Mouse (Mus musculus): Measurements from ENCODE around the gene Xpr1. TPM values are rescaled to one million over a fixed set of nuclear protein-coding genes. Genes with fewer than 3 reads are reported as not detected.

Xpr1 gene
- polyA plus RNA-seq, 1 experiment = 33.2 TPM

- Histone ChIP-seq H3K4me1 (ENCODE audit: control insufficient read depth, insufficient read depth, low read length) (no peaks in the 10 kb centered on the region), H3K27me3 (ENCODE audit: control insufficient read depth, insufficient read depth, low read length) (no peaks in the 10 kb centered on the region), H3K36me3 (ENCODE audit: control insufficient read depth, insufficient read depth, low read length) (no peaks in the 10 kb centered on the region; the same call in 1 of the 2 replicates), H3K27ac (ENCODE audit: control insufficient read depth, insufficient read depth, low read depth, low read length) (no peak overlapping the region), H3K4me3 (ENCODE audit: control insufficient read depth, low read depth, low read length) (no peak overlapping the region)
- TF ChIP-seq POLR2A (IDR thresholded peaks at IDR 0.05; ENCODE audit: control insufficient read depth, low read depth, low read length) (no peak), CTCF (IDR thresholded peaks at IDR 0.05; ENCODE audit: control insufficient read depth, insufficient read depth, insufficient replicate concordance, low read depth, low read length) (no peak)
Observed at GRCm38 (mm10) chr1:155386551-155386950, 30.7 kb downstream of the Xpr1 start.

DNA sequence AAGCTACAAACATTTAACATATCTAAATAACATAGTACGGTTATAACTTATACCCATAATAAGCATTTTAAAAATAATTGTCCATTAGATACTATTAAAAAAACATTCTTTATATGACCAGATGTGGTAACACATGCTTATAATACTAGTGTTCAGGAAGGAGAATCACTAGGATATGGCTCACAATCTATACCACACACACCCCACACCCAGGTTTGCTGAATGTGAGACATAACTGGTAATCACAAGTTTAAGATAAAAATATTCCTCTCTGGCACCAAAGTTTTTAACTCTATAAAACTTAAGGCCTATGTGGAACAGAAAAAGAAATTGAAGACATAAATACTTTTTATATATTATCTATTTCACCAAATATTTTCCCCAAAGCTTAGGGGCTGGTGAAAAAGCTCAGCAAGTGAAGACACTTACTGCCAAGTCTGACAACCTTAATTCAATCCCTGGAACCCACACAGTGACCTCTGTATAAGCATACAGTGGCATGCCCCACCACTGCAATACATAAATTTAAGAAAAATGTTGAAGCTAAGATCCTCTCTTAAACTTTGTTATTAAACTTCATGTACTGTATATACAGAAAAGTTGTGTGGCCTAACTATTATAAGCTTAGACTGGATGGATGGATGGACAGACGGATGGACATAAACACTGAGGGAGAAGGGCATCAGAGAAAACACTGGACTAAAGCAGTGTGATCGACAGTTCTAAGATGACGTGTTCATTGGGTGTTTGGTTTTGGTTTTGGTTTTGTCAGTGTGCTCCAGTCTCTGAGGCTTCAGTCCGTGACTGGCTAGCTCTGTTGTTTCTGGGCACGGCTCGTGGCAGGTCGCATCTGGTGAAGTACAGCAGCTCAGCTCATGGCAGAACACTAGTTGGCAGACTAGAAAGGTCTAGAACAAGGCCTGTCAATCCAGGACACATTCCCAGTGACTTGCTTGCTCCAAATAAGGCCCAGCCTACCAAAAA is 33.6 kb downstream of the Xpr1 start:
- Histone ChIP-seq H3K36me3 (ENCODE audit: control insufficient read depth, insufficient read depth, low read length) (no peaks in the 10 kb centered on the region; the same call in 1 of the 2 replicates), H3K4me3 (ENCODE audit: control insufficient read depth, low read depth, low read length) (no peak overlapping the region), H3K27me3 (ENCODE audit: control insufficient read depth, insufficient read depth, low read length) (no peaks in the 10 kb centered on the region), H3K27ac (ENCODE audit: control insufficient read depth, insufficient read depth, low read depth, low read length) (no peak overlapping the region), H3K4me1 (ENCODE audit: control insufficient read depth, insufficient read depth, low read length) (no peaks in the 10 kb centered on the region)
- TF ChIP-seq POLR2A (IDR thresholded peaks at IDR 0.05; ENCODE audit: control insufficient read depth, low read depth, low read length) (no peak), CTCF (IDR thresholded peaks at IDR 0.05; ENCODE audit: control insufficient read depth, insufficient read depth, insufficient replicate concordance, low read depth, low read length) (no peak)

GRCm38 (mm10) chr1:155381931-155382330 is 35.3 kb downstream of the Xpr1 start:
- no peaks in the 10 kb centered on the region for H3K27me3 ChIP-seq (ENCODE audit: control insufficient read depth, insufficient read depth, low read length)
- no peak overlapping the region for H3K27ac ChIP-seq (ENCODE audit: control insufficient read depth, insufficient read depth, low read depth, low read length)
- H3K4me1 ChIP-seq (ENCODE audit: control insufficient read depth, insufficient read depth, low read length) = no peaks in the 10 kb centered on the region
- no peak overlapping the region for H3K4me3 ChIP-seq (ENCODE audit: control insufficient read depth, low read depth, low read length)
- TF ChIP-seq POLR2A (IDR thresholded peaks at IDR 0.05; ENCODE audit: control insufficient read depth, low read depth, low read length) = no peak
- no peak for TF ChIP-seq CTCF (IDR thresholded peaks at IDR 0.05; ENCODE audit: control insufficient read depth, insufficient read depth, insufficient replicate concordance, low read depth, low read length)
- H3K36me3 ChIP-seq (ENCODE audit: control insufficient read depth, insufficient read depth, low read length) = no peaks in the 10 kb centered on the region; the same call in 1 of the 2 replicates

GRCm38 (mm10) chr1:155379289-155379688 is 37.9 kb downstream of the Xpr1 start:
- no peak overlapping the region for H3K4me3 ChIP-seq (ENCODE audit: control insufficient read depth, low read depth, low read length)
- no peaks in the 10 kb centered on the region for H3K27me3 ChIP-seq (ENCODE audit: control insufficient read depth, insufficient read depth, low read length)
- H3K27ac ChIP-seq (ENCODE audit: control insufficient read depth, insufficient read depth, low read depth, low read length) = no peak overlapping the region
- H3K36me3 ChIP-seq (ENCODE audit: control insufficient read depth, insufficient read depth, low read length) = no peaks in the 10 kb centered on the region; the same call in 1 of the 2 replicates
- TF ChIP-seq CTCF (IDR thresholded peaks at IDR 0.05; ENCODE audit: control insufficient read depth, insufficient read depth, insufficient replicate concordance, low read depth, low read length) (no peak), POLR2A (IDR thresholded peaks at IDR 0.05; ENCODE audit: control insufficient read depth, low read depth, low read length) (no peak)
- H3K4me1 ChIP-seq (ENCODE audit: control insufficient read depth, insufficient read depth, low read length) = no peaks in the 10 kb centered on the region

DNA sequence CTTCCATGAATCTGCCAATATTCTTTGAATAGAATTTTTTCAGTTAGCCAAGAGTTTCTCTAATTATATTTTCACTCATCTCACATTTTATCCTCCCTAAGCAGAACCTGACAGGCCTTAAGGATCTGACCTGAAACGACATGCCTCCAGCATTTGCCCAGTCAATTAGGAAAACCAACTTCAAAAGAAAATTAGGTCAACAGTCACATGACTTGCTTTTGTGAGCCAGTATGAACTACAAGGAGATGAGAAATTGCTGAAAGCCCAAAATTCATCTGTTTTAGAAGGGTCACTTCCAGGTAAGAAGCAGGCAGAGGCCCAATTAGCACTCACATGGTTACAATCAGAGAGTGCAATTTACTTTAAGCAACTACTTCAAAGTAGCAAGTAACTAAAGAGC is 44.4 kb downstream of the Xpr1 start:
- H3K4me1 ChIP-seq (ENCODE audit: control insufficient read depth, insufficient read depth, low read length) = no peaks in the 10 kb centered on the region
- no peak overlapping the region for H3K27ac ChIP-seq (ENCODE audit: control insufficient read depth, insufficient read depth, low read depth, low read length)
- TF ChIP-seq POLR2A (IDR thresholded peaks at IDR 0.05; ENCODE audit: control insufficient read depth, low read depth, low read length) (no peak), CTCF (IDR thresholded peaks at IDR 0.05; ENCODE audit: control insufficient read depth, insufficient read depth, insufficient replicate concordance, low read depth, low read length) (no peak)
- no peaks in the 10 kb centered on the region for H3K27me3 ChIP-seq (ENCODE audit: control insufficient read depth, insufficient read depth, low read length)
- H3K36me3 ChIP-seq (ENCODE audit: control insufficient read depth, insufficient read depth, low read length) = no peaks in the 10 kb centered on the region
- H3K4me3 ChIP-seq (ENCODE audit: control insufficient read depth, low read depth, low read length) = no peak overlapping the region

- Histone ChIP-seq H3K27me3 (ENCODE audit: control insufficient read depth, insufficient read depth, low read length) (no peaks in the 10 kb centered on the region), H3K36me3 (ENCODE audit: control insufficient read depth, insufficient read depth, low read length) (no peaks in the 10 kb centered on the region), H3K27ac (ENCODE audit: control insufficient read depth, insufficient read depth, low read depth, low read length) (no peak overlapping the region), H3K4me3 (ENCODE audit: control insufficient read depth, low read depth, low read length) (no peak overlapping the region), H3K4me1 (ENCODE audit: control insufficient read depth, insufficient read depth, low read length) (no peaks in the 10 kb centered on the region)
- TF ChIP-seq POLR2A (IDR thresholded peaks at IDR 0.05; ENCODE audit: control insufficient read depth, low read depth, low read length) (no peak), CTCF (IDR thresholded peaks at IDR 0.05; ENCODE audit: control insufficient read depth, insufficient read depth, insufficient replicate concordance, low read depth, low read length) (no peak)
Observed at GRCm38 (mm10) chr1:155370075-155370658, 47.0 kb downstream of the Xpr1 start.

- H3K27me3 ChIP-seq (ENCODE audit: control insufficient read depth, insufficient read depth, low read length) = no peaks in the 10 kb centered on the region
- no peaks in the 10 kb centered on the region for H3K36me3 ChIP-seq (ENCODE audit: control insufficient read depth, insufficient read depth, low read length)
- no peak overlapping the region for H3K27ac ChIP-seq (ENCODE audit: control insufficient read depth, insufficient read depth, low read depth, low read length)
- no peak overlapping the region for H3K4me3 ChIP-seq (ENCODE audit: control insufficient read depth, low read depth, low read length)
- H3K4me1 ChIP-seq (ENCODE audit: control insufficient read depth, insufficient read depth, low read length) = no peaks in the 10 kb centered on the region
- TF ChIP-seq POLR2A (IDR thresholded peaks at IDR 0.05; ENCODE audit: control insufficient read depth, low read depth, low read length) = no peak
- TF ChIP-seq CTCF (IDR thresholded peaks at IDR 0.05; ENCODE audit: control insufficient read depth, insufficient read depth, insufficient replicate concordance, low read depth, low read length) = no peak
Observed at GRCm38 (mm10) chr1:155366366-155366765, 50.8 kb downstream of the Xpr1 start.

Measured in testis, adult 2 months (tissue).